Mouse (Mus musculus) neural tube, embryonic 11.5 days (tissue): ENCODE results near the gene Trank1. TPM values are rescaled to one million over a fixed set of nuclear protein-coding genes. Genes with fewer than 3 reads are reported as not detected.

Experiments
- ATAC-seq: fragments of 200-750 bp; cut with Nextera tagmentation; 2 replicates; pipeline ENCODE4 v1.8.0; 2017; ENCODE audit warnings: moderate number of reproducible peaks, mild to moderate bottlenecking, moderate TSS enrichment, moderate library complexity; ENCODE audit not compliant: insufficient read depth, low FRiP score, low TSS enrichment
- DNase-seq: peaks from one replicate; pipeline ENCODE4 v3.0.0-alpha.2; 2015; ENCODE audit warnings: low spot score
- H3K27ac ChIP-seq: fragments of 300-500 bp; sonication (generic); 2 replicates; pipeline ENCODE4 v1.5.1; 2014; ENCODE audit warnings: low read depth, mild to moderate bottlenecking, low read length
- H3K27me3 ChIP-seq: fragments of 300-500 bp; sonication (generic); 2 replicates; pipeline ENCODE4 v1.6.1; 2014; ENCODE audit warnings: mild to moderate bottlenecking, low read length, mixed read lengths; ENCODE audit not compliant: control insufficient read depth, insufficient read depth
- H3K36me3 ChIP-seq: fragments of 300-500 bp; sonication (generic); 2 replicates; pipeline ENCODE4 v1.6.1; 2014; ENCODE audit warnings: mild to moderate bottlenecking, low read length, moderate library complexity, mixed read lengths; ENCODE audit not compliant: control insufficient read depth, insufficient read depth
- H3K4me1 ChIP-seq: fragments of 300-500 bp; sonication (generic); 2 replicates; pipeline ENCODE4 v1.6.1; 2014; ENCODE audit warnings: low read length, mixed read lengths; ENCODE audit not compliant: control insufficient read depth, insufficient read depth
- H3K4me2 ChIP-seq: fragments of 300-500 bp; sonication (generic); 2 replicates; pipeline ENCODE4 v1.6.1; 2014; ENCODE audit warnings: low read depth, mild to moderate bottlenecking, moderate library complexity
- H3K4me3 ChIP-seq: fragments of 300-500 bp; sonication (generic); 2 replicates; pipeline ENCODE4 v1.5.1; 2014; ENCODE audit warnings: low read depth, low read length
- H3K9ac ChIP-seq: fragments of 300-500 bp; sonication (generic); 2 replicates; pipeline ENCODE4 v1.6.1; 2014; ENCODE audit warnings: mild to moderate bottlenecking, low read length
- H3K9me3 ChIP-seq: fragments of 300-500 bp; sonication (generic); 2 replicates; pipeline ENCODE4 v1.6.1; 2016; ENCODE audit warnings: low read length; ENCODE audit not compliant: control insufficient read depth
- WGBS: fragments of 180-500 bp; shearing (Covaris S2); extraction: QIAGEN DNeasy Blood & Tissue Kit; methylation state at CpG from one replicate; pipeline ENCODE4 v1.1.7; 2014; 5-methylcytosine and 5-hydroxymethylcytosine counted together
- polyA plus RNA-seq: library from polyadenylated mRNA; unstranded; fragments of >200 nt; fragmentation: Nextera tagmentation; extraction: Ambion mirVana; gene quantifications from 2 replicates; pipeline ENCODE4 v1.2.1, GENCODE M21; 2014

Gene Trank1
- polyA plus RNA-seq, 1 experiment from 2014 or later, result 0.16 TPM

- Histone ChIP-seq H3K4me3 (no peak overlapping the region), H3K4me1 (0 out of 2 replicates have a peak, but pooled peaks cover 2% of the 10 kb centered on the region), H3K9ac (no peak overlapping the region), H3K9me3 (no peaks in the 10 kb centered on the region), H3K27ac (no peak overlapping the region), H3K36me3 (no peaks in the 10 kb centered on the region; the same call in 1 of the 2 replicates), H3K27me3 (no peaks in the 10 kb centered on the region), H3K4me2 (no peak overlapping the region)
- no peak for DNase-seq
- 81% methylated on average over 4 of the region's 4 CpGs for WGBS
- ATAC-seq, result no peak
Observed at GRCm38 (mm10) chr9:111293234-111293633, 18.3 kb upstream of the Trank1 start.

DNA sequence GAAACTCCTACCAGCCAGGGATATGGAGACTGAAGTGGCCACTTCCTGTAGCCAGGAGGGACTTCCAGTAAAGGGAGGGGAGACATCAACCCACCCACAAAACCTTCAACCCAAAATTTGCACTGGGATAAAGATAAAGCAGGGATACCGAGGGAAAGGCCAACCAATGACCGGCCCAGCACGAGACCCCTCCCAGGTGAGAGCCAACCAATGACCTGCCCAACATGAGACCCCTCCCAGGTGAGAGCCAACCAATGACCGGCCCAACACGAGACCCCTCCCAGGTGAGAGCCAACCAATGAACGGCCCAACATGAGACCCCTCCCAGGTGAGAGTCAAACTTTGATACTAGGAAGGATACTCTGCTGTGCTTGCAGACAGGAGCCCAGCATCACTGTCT, 16.6 kb upstream of the Trank1 start:
- H3K4me3 ChIP-seq, result no peak overlapping the region
- no peak overlapping the region for H3K9ac ChIP-seq
- H3K27me3 ChIP-seq, result no peaks in the 10 kb centered on the region
- H3K27ac ChIP-seq, result no peak overlapping the region
- H3K4me1 ChIP-seq, result no peaks in the 10 kb centered on the region
- H3K36me3 ChIP-seq, result no peaks in the 10 kb centered on the region; the same call in 1 of the 2 replicates
- 97% methylated on average over 6 of the region's 6 CpGs for WGBS
- ATAC-seq (no peak), DNase-seq (no peak)
- H3K9me3 ChIP-seq, result no peaks in the 10 kb centered on the region
- no peak overlapping the region for H3K4me2 ChIP-seq

DNA sequence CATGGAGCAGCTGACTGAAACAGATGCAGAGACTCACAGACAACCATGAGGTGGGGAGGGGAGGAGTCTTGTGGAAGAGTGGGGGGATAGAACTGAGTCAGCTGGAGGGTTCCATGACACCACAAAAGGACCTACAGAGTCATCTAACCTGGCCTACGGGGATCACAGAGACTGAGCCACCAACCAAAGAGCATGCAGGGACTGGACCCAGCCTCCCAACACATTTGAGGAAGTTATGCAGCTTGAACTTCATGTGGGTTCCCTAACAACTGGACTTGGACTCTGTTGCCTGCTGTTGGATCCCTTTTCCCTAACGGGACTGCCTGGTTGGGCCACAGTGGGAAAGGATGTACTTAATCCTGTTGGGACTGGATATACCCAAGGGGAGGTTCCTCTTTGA, 16.2 kb upstream of the Trank1 start:
- H3K4me1 ChIP-seq, result no peaks in the 10 kb centered on the region
- H3K27ac ChIP-seq, result no peak overlapping the region
- no peak for DNase-seq
- ATAC-seq, result no peak
- no peak overlapping the region for H3K9ac ChIP-seq
- no peak overlapping the region for H3K4me2 ChIP-seq
- 80% methylated on average over 2 of the region's 2 CpGs for WGBS
- no peak overlapping the region for H3K4me3 ChIP-seq
- H3K27me3 ChIP-seq, result no peaks in the 10 kb centered on the region
- H3K36me3 ChIP-seq, result no peaks in the 10 kb centered on the region
- H3K9me3 ChIP-seq, result no peaks in the 10 kb centered on the region

DNA sequence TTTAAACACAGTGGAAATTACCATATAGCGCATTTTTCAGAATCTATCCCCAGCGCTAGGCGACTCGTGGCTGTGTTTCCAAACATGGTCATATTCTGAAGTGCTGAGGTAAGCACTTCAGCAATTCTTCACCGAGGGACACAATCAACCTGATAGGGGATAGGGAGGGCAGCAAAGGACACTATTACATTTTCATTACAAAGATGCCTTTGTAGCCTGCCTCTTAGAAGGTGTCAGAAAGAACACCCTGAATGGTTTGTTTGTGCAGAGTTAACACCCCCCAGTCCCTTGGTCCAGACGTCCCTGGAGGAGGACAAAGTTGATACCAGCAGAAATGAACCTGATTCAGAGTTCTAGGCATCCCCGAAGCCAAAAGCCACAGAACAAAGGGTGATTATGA, 15.1 kb upstream of the Trank1 start:
- Histone ChIP-seq H3K9ac (no peak overlapping the region), H3K27me3 (no peaks in the 10 kb centered on the region), H3K4me2 (no peak overlapping the region), H3K4me3 (no peak overlapping the region), H3K9me3 (no peaks in the 10 kb centered on the region), H3K27ac (no peak overlapping the region), H3K36me3 (no peaks in the 10 kb centered on the region), H3K4me1 (no peaks in the 10 kb centered on the region)
- ATAC-seq, result no peak
- WGBS, result 76% methylated on average over 7 of the region's 7 CpGs
- no peak for DNase-seq

DNA sequence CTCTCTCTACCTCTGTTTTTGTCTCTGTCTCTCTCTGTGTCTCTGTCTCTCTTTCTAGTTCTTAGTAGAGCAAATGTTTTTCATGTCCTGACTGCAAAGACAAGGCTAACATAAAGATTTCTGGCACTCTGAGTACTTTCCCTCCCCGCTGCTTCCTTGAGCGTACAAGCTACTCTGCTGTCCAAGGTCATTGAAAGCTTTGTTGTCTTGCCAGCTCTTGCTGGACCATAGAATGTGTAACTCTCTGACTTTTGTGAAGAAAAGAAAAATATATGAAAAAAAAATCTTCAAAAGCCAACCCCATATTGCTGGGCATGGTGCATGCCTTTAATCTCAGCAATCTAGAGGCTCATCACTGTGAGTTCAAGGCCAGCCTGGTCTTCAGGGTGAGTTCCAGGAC, 12.9 kb upstream of the Trank1 start:
- H3K9ac ChIP-seq, result no peak overlapping the region
- H3K4me1 ChIP-seq, result no peaks in the 10 kb centered on the region
- H3K4me3 ChIP-seq, result no peak overlapping the region
- DNase-seq, result no peak
- H3K27me3 ChIP-seq, result no peaks in the 10 kb centered on the region
- no peak overlapping the region for H3K27ac ChIP-seq
- 87% methylated on average over 2 of the region's 2 CpGs for WGBS
- H3K9me3 ChIP-seq, result no peaks in the 10 kb centered on the region
- no peaks in the 10 kb centered on the region for H3K36me3 ChIP-seq
- ATAC-seq, result no peak
- no peak overlapping the region for H3K4me2 ChIP-seq

DNA sequence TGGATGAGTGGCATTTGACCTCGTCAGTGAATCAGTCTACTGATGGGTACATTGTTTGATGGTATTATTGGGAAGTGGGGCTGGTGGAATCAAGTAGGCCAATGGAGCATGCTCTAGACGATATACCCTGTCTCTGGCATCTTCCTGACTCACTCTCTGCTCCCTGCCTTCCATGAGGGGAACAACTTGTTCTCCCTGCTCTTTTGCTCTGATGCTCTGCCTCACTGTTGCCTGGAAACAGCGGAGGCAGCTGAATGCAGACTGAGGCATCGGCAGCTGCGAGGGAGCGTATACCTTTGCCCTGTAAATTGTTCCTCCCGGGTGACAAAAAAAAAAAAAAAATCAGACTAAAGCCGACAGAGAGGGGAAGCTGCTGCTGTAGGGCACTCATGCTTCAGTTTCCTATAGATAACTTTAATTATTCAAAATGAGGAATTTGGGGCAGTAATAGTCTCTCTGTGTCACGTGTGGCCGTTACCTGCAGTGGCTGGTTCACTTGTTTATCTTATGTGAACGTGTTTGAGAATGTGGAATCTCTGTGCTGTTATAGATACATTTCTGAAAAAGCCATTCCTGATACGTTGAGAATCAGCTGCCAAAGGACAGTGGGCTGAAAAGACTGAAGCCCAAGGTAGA, 9.2 kb upstream of the Trank1 start:
- Histone ChIP-seq H3K4me1 (no peaks in the 10 kb centered on the region), H3K27me3 (no peaks in the 10 kb centered on the region), H3K4me3 (no peak overlapping the region), H3K27ac (no peak overlapping the region), H3K9ac (no peak overlapping the region), H3K4me2 (no peak overlapping the region), H3K36me3 (no peaks in the 10 kb centered on the region), H3K9me3 (no peaks in the 10 kb centered on the region)
- ATAC-seq (no peak), DNase-seq (no peak)
- 71% methylated on average over 12 of the region's 12 CpGs for WGBS

DNA sequence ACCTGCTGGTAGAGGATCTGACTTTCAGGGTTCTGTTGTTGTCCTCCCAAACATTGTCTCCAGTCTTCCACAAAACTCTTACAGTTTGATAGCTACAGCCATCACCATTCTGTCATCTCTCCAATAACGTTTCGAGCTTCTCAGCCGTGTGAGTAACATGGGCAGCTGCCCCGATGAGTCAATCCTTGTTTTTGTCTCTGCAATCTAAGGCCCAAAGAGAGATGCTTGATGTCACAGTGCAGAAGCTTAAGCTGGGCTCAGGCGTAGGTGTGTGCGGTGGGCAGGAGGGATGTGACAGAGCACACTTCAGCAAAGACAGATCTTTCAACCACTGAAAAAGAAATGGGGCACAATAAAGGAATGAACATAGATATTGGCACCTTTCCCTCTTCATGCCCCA, 7.5 kb upstream of the Trank1 start:
- DNase-seq (no peak), ATAC-seq (no peak)
- Histone ChIP-seq H3K27ac (no peak overlapping the region), H3K4me3 (no peak overlapping the region), H3K27me3 (no peaks in the 10 kb centered on the region), H3K4me1 (no peaks in the 10 kb centered on the region), H3K9ac (no peak overlapping the region), H3K9me3 (no peaks in the 10 kb centered on the region), H3K36me3 (no peaks in the 10 kb centered on the region), H3K4me2 (no peak overlapping the region)
- WGBS, result 96% methylated on average over 6 of the region's 6 CpGs

DNA sequence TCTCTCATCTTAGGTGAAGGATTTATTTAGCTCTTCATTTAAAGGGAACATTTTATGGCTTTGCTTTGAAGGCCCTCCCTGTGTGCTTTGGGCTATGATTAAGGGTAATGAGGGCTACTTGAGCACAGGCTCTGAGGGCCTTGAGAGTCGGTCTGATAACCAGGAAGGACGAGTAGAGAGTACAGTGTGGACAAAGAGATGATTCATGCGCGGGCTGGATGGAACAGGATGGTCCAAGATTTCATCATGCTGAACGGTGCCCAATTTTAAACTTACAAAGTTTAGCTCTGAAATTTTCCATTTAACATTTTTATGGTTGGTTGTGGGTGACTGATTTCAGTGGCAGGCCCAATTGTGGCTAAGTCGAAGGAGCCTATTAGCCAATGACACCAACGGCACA, 5.4 kb upstream of the Trank1 start:
- WGBS, result 73% methylated on average over 7 of the region's 7 CpGs
- DNase-seq (no peak), ATAC-seq (no peak)
- Histone ChIP-seq H3K27ac (no peak overlapping the region), H3K9me3 (no peaks in the 10 kb centered on the region), H3K36me3 (no peaks in the 10 kb centered on the region), H3K4me3 (no peak overlapping the region), H3K27me3 (peaks cover 9% of the 10 kb centered on the region), H3K4me2 (no peak overlapping the region), H3K9ac (no peak overlapping the region), H3K4me1 (no peaks in the 10 kb centered on the region)

DNA sequence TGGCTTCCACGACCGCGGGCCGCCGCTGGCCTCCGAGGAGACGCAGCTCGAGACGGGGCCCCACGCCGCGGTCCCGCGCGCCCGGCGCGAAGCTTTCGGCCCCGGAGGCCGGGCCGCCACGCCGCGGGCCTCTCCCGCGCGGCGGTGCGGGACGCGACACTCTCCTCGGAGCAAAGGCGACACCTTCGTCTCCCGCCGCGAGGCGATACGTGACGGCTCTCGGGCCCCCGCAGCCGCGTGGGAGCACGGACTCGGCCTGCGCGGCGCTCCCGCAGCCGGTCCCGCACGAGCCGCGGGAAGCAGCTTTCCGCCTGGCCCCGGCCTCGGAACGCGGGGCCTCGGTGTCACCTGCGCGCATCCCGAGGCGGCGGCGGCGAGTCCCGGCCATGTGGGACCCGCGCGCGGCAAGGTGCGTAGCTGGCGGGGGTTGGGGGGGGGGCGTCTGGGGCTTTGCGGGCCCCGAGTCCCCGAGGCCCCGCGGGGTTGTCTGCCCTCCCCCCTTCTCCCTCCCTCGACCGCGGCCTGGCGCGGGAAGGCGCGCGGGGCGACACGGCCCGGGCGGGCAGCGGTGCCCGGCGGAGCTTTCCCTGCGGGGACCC, 403 bp downstream of the Trank1 start:
- H3K4me1 ChIP-seq, result peaks cover 8% of the 10 kb centered on the region; the same call in 1 of the 2 replicates
- DNase-seq, result peak; percentile 20
- no peaks in the 10 kb centered on the region for H3K9me3 ChIP-seq
- peak overlapping the region; percentile 49 for H3K9ac ChIP-seq
- peak overlapping the region; percentile 83 for H3K4me2 ChIP-seq
- H3K4me3 ChIP-seq, result peak overlapping the region; percentile 49
- H3K36me3 ChIP-seq, result no peaks in the 10 kb centered on the region
- WGBS, result under 1% methylated on average over 24 of the region's 98 CpGs
- no peak overlapping the region for H3K27ac ChIP-seq
- peaks cover 38% of the 10 kb centered on the region for H3K27me3 ChIP-seq
- ATAC-seq, result 0 out of 2 replicates have a peak, but pooled peaks have one; percentile 15
